Mouse (Mus musculus): ENCODE results near the gene Cd40.

The Cd40 gene

GRCm38 (mm10) chr2:165056377-165057085 is 1.1 kb downstream of the Cd40 start:
- no peak for DNase-seq (ENCODE audit: extremely low spot score, low spot score)

GRCm38 (mm10) chr2:165059961-165060360 is 4.5 kb downstream of the Cd40 start:
- DNase-seq (ENCODE audit: extremely low spot score, low spot score): no peak

DNA sequence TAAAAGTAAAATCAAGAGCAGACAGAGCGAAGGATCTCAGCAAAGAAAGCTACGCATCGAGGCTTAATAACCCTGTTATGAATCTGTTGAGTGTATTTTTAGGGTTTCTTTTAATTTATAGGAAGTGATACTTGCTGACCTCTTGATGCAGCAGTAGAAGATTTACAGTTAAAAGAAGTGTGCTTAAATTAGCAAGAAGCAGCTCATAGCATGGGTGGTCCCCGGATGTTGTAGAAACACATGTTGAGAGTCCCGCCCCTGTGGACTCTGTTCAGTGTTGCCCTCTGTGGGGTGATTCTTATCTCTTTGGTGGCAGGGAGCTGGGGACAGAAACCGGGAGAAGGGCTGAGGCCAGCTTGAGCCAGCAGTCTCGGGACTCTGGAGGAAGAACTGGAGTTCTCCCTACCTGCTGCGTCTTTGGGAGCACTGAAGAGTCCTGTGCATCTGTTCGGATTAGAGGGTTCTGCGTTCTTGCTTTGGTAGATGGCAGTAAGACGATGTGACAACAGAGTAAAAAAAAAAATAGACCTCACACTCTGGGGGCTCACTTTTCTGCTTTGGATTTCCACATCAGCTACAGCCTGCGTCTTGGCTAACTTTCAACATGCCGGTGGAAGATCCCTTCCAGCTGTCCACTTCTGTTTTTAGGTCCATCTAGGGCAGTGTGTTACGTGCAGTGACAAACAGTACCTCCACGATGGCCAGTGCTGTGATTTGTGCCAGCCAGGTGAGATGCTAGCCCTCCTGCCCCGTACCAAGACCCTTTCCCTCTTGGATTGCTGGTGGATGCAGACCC is 6.4 kb downstream of the Cd40 start:
- no peak for DNase-seq (ENCODE audit: extremely low spot score, low spot score)

DNA sequence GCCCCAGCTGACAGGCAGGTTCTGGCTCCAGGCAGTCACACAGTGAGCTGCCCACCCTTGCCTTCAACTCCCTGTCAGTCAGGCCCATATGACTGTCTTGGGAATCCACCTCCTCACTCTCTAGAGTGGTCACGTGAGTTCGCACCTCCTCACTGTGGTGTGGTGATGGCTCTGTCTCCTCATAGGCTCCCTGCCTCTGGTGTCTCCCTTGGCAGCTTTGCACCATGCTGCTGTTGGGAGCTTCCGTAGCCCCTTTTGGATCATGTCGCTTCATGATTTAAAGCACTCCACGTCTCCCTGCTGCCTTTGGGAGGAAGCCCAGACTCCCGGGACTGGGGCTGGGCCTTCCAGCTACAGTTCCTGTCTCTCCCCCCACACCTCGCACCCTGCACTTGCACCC is 9.1 kb downstream of the Cd40 start:
- DNase-seq (ENCODE audit: extremely low spot score, low spot score): no peak

- DNase-seq (ENCODE audit: extremely low spot score, low spot score): no peak
Observed at GRCm38 (mm10) chr2:165068806-165069205, 13.4 kb downstream of the Cd40 start.

- peak; percentile 75 for DNase-seq (ENCODE audit: extremely low spot score, low spot score)
Observed at GRCm38 (mm10) chr2:165070096-165070816, 14.8 kb downstream of the Cd40 start.

GRCm38 (mm10) chr2:165073381-165073781 is 18.0 kb downstream of the Cd40 start:
- DNase-seq (ENCODE audit: extremely low spot score, low spot score): no peak

DNA sequence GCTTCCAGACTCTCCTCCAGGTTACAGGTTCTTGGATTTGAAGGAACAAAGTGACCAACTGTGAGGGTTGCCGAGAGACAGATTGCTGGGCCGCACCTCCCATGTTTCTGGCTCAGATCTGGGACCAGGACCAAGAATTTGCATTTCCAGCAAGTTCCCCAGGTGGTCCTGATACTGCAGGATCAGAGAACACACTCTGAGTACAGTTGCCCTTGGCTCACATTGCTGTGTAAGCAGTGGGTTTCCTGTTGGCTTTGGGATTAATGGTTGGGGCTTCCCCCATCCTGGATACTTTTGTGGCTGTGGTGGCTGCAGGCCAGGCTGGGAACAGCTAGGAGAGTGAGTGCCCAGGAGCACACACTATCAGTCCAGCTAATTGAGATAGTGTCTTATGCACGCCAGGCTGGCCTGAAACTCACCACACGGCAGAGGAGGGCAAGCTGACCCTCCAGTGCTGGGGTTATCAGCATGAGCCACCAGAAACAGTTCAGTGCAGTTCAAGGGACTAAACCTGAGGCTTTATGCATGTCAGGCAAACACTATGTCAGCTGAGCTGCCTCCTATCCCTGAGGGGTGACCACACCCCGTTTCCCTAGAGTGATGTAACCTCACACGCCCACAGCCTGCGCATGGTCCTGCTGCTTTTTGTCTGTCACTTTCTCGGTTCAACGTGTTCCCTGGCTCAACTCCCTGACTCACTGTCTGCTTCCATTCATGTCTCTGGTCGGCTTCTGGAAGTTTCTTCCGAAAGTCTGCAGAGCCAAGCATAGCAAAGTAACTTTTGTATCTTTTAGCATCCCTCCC is 18.9 kb downstream of the Cd40 start:
- DNase-seq (ENCODE audit: extremely low spot score, low spot score): no peak

GRCm38 (mm10) chr2:165074937-165075336 is 19.5 kb downstream of the Cd40 start:
- peak; percentile 87 for DNase-seq (ENCODE audit: extremely low spot score, low spot score)

GRCm38 (mm10) chr2:165077055-165077454 is 21.6 kb downstream of the Cd40 start:
- no peak for DNase-seq (ENCODE audit: extremely low spot score, low spot score)

DNA sequence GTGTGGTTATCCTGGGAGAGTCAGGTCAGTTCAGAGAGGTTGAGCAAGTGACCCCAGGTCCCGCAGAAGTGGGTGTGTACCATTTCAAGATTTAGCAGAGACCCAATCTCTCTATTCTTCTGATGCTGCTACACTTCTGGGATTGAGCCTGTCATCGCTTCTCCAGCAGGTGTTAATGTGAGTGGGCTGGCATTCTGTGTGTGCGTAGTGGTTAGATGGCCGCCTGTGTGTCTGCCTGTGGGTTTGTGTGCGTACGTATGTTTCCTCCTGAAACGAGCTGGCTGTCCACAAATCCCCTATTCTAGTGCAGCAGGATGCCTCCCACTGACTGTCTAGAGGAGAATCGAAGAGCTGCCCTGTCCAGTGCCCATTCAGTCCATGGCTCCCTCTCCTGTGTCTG is 22.6 kb downstream of the Cd40 start:
- DNase-seq (ENCODE audit: extremely low spot score, low spot score): no peak

GRCm38 (mm10) chr2:165078605-165079004 is 23.2 kb downstream of the Cd40 start:
- peak; percentile 40 for DNase-seq (ENCODE audit: extremely low spot score, low spot score)

DNA sequence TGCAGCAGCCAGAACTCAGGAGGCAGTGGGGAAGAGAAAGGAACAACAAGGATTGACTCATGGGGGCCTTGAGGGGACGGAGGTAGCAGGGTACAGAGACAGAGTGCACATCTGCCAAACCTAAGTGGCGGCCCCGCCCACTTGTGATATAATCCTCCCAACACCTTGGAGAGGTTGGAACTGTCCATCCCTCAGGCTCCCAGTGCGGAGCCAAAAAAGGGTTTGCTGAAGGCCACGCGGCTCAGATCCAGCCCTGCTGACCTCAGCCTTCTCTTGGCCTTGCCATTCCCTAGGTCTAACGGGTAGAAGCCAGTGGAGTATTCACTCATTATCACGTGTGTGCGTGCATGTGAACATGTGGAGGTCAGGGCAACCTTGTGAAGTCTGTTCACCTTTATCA is 25.2 kb downstream of the Cd40 start:
- no peak for DNase-seq (ENCODE audit: extremely low spot score, low spot score)

GRCm38 (mm10) chr2:165081257-165081656 is 25.8 kb downstream of the Cd40 start:
- DNase-seq (ENCODE audit: extremely low spot score, low spot score): no peak

- no peak for DNase-seq (ENCODE audit: extremely low spot score, low spot score)
Observed at GRCm38 (mm10) chr2:165086634-165087033, 31.2 kb downstream of the Cd40 start.

DNA sequence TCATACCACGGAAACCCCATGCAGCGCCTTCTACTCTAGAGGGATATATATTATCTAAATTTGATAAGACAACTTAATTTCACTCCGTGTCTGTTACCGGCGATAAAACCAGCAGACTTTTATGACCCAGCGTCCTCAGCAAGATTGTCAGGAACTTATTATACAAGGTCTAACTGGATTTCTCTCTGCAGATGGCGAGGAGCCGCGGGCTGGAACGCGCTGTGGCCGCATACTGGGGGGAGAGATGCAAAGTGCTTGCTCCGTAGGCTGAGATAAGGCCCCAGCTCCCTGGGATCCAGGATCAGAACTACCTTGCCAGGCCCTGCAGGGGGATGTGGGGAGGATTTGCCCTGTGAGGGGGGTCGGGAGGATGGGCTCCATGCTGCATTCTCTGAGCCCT is 34.0 kb downstream of the Cd40 start:
- DNase-seq (ENCODE audit: extremely low spot score, low spot score): no peak

- no peak for DNase-seq (ENCODE audit: extremely low spot score, low spot score)
Observed at GRCm38 (mm10) chr2:165090650-165091049, 35.2 kb downstream of the Cd40 start, which contains the start of gene 1700025C18Rik. TSS of gene 1700025C18Rik (minus strand) at chr2:165090750.

GRCm38 (mm10) chr2:165091433-165091965 is 36.1 kb downstream of the Cd40 start:
- DNase-seq (ENCODE audit: extremely low spot score, low spot score): no peak

DNA sequence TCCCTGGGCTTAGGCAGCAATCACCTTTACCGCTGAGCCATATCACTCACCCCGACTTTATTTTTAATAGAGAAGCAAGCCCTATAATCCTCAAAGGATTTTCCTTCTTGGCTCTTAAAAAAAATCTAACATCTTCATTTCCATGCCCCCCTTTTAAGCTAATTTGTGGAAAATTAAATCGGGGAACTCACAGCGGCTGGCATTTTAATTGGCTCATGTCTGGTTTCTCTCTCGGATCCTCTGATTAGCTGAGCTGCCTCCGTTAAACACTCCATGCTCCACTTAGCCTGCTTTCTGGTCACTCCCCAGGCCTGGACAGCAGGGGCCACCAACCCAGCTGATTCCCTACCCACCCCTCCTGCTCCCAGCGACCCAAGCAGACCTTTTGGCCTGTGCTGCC is 37.0 kb downstream of the Cd40 start:
- DNase-seq (ENCODE audit: extremely low spot score, low spot score): no peak

- peak; percentile 42 for DNase-seq (ENCODE audit: extremely low spot score, low spot score)
Observed at GRCm38 (mm10) chr2:165096367-165096766, 40.9 kb downstream of the Cd40 start.

- no peak for DNase-seq (ENCODE audit: extremely low spot score, low spot score)
Observed at GRCm38 (mm10) chr2:165098861-165099260, 43.4 kb downstream of the Cd40 start.

All from neural tube, embryonic 10.5 days (tissue).